Mouse (Mus musculus) c-Kit-positive CD71-negative TER-119-negative erythroid progenitor cells, embryonic 14.5 days (primary cell): ENCODE measurements around the gene Haghl.
"Not testable (repeated sequence)": the region's sequence is repeated elsewhere in the genome, so short reads cannot be mapped to it uniquely, and the experiment has no call there.

ENCODE experiments used
- DNase-seq: peaks from one replicate; pipeline ENCODE4 v3.0.0-alpha.2; 2013; ENCODE audit warnings: low read depth

The Haghl gene

GRCm38 (mm10) chr17:25818851-25819780 lies 33.6 kb upstream of the Haghl start:
- no peak for DNase-seq

DNA sequence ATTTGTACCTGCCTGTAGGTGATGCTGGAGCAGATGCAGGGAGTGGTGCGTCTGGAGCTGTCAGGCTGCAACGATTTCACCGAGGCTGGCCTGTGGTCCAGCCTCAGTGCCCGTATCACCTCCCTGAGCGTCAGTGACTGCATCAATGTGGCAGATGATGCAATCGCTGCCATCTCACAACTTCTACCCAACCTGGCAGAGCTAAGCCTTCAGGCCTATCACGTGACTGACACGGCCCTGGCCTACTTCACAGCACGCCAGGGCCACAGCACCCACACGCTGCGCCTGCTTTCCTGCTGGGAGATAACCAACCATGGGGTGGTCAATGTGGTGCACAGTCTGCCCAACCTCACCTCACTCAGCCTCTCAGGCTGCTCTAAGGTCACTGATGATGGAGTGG lies 32.2 kb upstream of the Haghl start:
- DNase-seq, result no peak

DNA sequence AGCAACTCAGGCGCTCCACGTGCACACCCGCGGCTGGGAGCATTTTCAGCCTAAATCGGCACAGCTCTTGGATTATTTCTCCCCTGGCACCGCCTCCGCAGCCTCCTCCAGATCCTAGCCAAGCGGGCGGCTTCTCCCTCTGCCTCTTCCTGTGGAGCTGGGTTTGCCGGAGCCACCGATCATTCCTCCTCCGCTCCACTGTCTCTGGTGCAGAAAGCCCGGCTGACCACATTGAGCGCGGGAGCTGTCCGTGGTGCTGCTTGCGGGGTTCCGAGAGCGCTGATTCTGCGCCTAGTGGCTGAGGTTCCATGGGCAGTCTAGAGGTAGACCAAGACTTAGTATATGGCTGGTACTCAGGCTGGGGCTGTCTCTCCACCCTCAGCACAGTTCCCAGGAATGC lies 28.0 kb upstream of the Haghl start:
- peak; percentile 80 for DNase-seq

GRCm38 (mm10) chr17:25810890-25811289 lies 25.4 kb upstream of the Haghl start:
- DNase-seq, result no peak

- no peak for DNase-seq
Measured at GRCm38 (mm10) chr17:25809606-25810340, 24.3 kb upstream of the Haghl start.

- DNase-seq, result no peak
Measured at GRCm38 (mm10) chr17:25808789-25809605, 23.5 kb upstream of the Haghl start, which contains the start of gene Fbxl16. Gene Fbxl16 (plus strand): TSS chr17:25809085.

DNA sequence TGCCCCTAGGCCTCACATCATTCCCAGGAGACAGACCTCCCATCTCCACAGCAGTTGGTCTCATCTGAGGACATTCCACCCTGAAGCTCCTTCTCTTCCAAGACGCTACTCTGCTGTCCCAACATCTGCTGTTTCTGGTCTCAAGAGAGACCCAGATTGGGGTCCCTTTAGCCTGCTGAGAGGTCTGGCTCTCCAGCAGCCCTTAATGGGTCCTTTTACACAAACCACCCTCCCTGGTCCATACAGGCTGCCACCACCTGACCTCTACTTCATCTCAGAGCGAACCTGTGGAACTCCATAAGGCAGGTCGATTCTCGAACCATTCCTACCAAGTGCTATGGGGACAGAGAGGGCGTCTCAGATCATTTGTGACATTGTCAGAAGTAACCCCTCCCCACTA lies 22.6 kb upstream of the Haghl start:
- DNase-seq, result no peak

DNA sequence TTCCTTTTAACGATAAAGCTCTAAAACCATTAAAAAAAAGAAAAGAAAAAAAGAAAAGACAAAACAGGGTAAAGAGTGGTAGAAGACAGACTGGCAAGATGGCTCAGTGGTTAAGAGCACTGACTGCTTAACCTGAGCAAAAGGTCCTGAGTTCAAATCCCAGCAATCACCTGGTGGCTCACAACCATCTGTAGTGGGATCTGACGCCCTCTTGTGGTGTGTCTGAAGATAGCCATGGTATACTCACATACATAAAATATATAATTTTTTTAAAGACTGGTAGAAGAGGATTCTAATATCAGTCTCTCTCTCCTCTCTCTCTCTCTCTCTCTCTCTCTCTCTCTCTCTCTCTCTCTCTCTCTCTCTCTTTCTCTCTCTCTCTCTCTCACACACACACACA lies 22.0 kb upstream of the Haghl start:
- DNase-seq, result not testable (repeated sequence)

- no peak for DNase-seq
Measured at GRCm38 (mm10) chr17:25806507-25806906, 21.0 kb upstream of the Haghl start.

- DNase-seq, result no peak
Measured at GRCm38 (mm10) chr17:25802825-25803517, 17.5 kb upstream of the Haghl start.

- DNase-seq, result peak; percentile 74
Measured at GRCm38 (mm10) chr17:25801029-25801428, 15.6 kb upstream of the Haghl start.

GRCm38 (mm10) chr17:25796951-25797369 lies 11.5 kb upstream of the Haghl start, which contains the start of gene Metrn:
Gene Metrn (minus strand): TSS chr17:25797136.
- DNase-seq, result peak; percentile 86

DNA sequence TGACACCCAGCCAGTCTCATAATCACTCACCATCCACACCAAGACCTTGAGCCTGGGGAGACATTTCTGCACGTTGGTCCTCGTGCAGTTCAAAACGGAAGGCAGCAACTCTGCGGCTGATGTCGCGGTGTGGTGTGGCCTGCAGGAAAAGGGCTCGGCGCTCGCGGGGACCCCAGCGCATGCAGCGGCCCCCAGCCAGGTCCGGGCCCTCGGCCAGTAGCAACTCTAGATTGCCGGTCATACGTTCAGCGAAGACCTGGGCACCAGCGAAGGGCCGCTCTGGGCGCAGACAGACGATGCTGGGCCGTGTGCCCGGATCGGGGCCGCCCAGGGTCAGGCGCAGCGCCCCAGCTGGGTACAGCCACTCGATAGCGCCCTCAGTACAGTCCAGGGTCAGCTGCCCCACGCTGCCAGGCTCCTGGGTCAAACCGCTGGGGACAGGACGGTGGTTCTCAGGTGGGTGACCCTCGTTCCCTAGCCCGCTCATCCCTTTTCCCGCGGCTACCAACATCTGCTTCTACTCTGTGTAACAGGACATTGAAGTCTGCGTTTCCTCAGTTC lies 10.8 kb upstream of the Haghl start:
- DNase-seq, result no peak

DNA sequence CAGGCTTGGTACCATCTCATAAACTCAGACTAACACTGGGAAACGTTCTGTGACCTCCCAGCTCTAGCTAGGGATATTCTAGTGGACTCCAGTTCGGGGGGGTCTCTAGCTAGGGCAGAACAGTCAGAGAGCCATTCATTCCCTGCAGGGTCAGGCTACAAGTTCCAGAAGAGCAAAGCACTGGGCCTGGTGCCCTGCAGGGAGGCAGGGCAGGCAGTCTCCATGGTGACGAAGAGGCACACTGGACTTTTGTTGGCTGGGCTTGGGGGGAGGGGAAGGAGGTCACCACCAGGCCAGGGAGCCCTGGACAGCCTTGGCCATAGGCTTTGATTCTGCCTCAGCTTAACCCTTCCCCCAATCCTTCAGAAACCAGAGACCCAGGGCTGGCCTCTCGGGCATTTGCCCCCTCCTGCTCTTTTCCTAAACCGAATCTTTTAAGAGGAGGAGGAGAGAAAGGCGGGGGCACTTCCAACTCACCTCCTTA lies 10.2 kb upstream of the Haghl start, which contains the start of gene AC134908.4:
TSS of gene AC134908.4 (minus strand) at position 51 of the 484 bp plus-strand sequence.
- no peak for DNase-seq

- no peak for DNase-seq
Measured at GRCm38 (mm10) chr17:25794998-25795397, 9.5 kb upstream of the Haghl start.

DNA sequence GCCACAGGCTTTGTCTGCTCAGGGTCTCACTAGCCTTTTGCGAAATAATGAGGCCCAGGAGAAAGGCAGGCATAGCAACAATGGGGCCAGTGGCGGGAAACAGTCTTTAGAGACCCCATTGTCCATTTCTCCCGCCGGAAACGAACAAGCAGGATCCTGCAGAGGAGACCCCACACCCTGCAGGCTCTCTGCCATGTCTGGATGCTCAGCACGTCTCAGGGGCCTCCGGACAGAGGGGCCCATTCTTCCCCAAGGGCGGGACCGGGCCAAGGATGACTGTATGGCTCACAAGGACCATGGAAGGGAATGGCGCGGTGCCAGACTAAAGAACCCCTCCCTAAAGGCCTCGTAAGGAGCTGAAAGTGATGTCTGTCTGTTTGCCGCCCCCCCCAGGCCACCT lies 8.7 kb upstream of the Haghl start:
- no peak for DNase-seq

DNA sequence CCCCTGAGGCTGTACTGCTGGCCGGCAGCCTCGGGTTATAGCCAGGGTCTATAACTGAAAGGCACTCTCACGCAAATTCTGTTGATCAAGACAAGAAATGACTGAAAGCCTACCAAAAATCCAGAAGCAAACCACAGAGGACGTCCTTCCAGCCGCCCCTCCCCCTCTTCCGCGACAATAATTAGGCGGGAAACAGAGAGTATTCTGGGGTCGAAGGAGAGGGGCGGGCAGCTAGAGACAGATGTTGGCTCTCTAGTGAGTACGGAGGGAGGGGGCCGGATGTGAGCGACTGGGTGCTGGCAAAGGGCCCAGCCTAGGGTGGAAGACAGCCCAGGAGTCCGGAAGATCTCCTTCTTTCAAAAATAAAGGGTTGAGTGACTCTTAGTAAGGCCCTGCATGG lies 7.1 kb upstream of the Haghl start, which contains the start of gene Fam173a:
TSS of gene Fam173a (minus strand) at position 287 of the 400 bp plus-strand sequence.
- peak; percentile 58 for DNase-seq

DNA sequence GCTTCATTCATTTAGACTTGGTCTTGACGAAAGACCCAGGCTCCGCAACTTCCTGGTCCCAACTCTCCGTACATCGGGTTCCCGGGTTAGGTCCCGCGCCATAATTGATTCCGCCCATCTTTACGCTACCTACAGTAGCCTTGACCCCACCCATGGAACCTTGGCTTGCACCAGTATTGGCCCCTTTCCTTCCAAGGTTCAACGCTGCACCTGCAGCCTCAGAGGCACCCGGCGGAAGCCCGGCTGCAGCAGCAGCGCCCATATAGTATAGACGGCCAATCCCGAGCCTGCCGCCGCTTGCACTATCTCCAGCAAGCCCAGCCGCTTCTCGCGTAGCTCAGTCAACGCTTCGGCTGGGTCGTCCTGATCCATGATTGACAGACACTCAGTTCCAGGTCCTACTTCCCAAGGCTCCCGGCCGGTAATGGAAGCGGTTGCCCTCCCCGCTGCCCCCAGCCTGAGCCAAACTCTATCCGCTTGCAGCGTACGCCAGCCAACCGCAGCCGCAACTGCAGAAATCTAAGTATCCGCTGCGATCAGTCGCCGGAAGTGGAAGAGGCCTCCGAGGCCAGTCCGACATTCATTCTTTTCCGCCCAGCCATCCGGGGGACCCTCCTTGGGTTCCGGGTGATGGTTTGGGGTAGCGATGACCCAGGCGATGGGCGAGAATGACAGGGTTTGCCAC lies 6.5 kb upstream of the Haghl start:
- peak; percentile 86 for DNase-seq

DNA sequence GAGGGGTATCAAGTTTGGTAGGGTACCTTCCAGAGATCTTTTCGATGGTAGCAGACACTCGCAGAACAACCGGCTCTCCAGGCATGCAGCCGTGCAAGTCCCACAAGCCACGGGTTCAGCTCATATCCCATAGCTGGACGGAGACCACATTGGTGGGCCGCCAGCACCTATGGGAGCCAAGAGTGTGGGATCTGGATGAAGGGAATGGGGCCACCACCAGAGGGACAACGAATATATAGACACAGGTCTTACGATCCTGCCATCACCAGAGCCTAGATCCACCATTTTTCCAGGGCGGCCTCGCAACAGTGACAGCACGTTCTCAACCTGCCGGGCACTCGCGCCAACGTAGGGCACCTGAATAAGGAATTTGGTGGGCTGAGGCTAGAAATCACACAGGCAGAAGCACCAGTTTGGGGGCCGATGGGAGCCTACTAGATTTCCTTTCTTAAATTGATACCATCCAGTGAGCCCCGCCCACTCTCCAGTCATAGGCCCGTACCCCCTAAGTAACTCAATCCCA lies 5.9 kb upstream of the Haghl start:
- no peak for DNase-seq
